Mouse (Mus musculus): ENCODE measurements at regions not wholly inside any gene's neighbourhood (a gene's known extent, or its start where the extent isn't known, plus 50 kb on each side); places are given as distances from the start of the nearest gene placed in this dataset.

DNA sequence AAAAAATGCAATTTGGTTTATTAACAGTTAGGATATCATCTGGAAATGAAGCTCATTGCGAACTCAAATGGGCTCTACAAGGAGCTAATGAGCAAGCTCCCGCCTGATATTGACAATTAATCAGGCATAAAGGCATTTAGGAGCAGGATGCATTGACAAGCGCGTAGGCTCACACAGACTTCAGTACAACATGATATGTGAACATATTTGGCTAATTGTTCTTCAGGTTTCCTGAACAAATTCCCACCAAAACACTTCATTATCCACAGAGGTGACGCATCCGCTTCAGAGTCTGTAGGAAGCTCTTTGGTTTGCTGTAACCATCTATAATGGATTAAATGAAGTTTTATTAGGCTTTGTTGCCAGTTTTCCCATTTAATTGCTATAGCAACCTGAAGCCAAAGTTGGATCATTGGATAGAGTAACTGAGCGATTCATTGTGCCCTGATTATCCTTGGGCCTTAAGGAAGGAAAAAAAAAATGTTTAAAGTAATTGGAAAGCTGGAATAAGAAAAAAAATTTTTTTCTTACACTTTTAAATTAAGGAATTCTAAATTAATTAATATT, 759.6 kb upstream of the Pou3f3 start:
- no peak for TF ChIP-seq EP300 (IDR thresholded peaks at IDR 0.05; ENCODE audit: insufficient read depth, low read depth, low read length)
- no peak for TF ChIP-seq POLR2A (IDR thresholded peaks at IDR 0.05; ENCODE audit: insufficient read depth, low read depth, low read length)
- no peak for TF ChIP-seq CTCF (IDR thresholded peaks at IDR 0.05)

Data from heart, adult 2 months (tissue).